Mouse (Mus musculus) cerebellum, adult 2 months (tissue): ENCODE data around the gene Ppp1r14b.

Experiments used
- CTCF ChIP-seq: fragments of 200-500 bp; IDR thresholded peaks from 2 replicates; pipeline ENCODE4 v1.5.1; 2011; ENCODE audit warnings: low read depth, mild to moderate bottlenecking, control low read depth, low read length, moderate library complexity, borderline replicate concordance; ENCODE audit not compliant: insufficient read depth
- POLR2A ChIP-seq: fragments of 200-500 bp; IDR thresholded peaks from 2 replicates; pipeline ENCODE4 v1.6.1; 2011; ENCODE audit warnings: low read length, control low read depth, borderline replicate concordance; ENCODE audit not compliant: insufficient read depth

DNA sequence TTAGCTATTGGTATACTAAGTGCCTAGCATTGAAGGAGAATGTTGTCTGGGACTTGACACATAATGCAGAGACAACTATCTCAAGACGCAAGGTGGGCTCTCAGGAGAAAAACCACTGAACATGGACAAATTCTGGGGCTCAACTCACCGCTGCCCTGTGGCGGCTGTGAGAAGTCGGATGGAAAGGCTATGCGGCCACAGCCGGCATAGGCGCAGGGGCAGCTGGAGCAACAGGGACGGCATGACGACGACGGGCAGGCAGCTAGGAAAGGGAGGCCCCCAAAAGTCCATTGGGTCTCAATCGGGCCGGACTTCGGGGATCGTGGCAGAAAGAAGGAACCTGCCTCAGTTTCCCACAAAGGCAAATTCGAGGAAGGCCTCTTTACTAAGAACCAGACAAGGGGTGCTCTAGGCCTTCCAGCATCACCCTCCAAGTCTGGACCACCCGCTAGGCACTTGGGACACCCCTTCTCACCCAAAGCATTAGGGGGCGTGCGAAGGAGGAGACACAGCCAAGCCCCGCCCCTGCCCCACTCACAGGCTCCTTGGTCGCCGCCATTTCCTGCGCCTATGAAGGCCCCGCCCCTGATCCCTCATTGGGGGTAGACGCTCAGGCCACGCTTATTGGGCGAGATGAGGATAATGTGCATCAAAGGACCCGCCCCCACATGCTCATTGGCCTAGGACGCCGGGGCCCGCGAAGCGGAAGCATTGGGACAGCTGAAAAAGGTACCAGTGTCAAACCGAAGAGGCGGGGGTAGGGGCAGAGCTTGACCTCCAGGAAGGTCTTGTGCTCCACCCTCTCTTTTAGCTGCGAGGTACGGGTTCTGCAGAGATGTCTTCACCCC lies 17.5 kb downstream of the Ppp1r14b start, which contains the start of gene Dnajc4:
- TF ChIP-seq CTCF (no peak), POLR2A (peak; percentile 28; the same call in 1 of the 2 replicates)
